In the genomic region with DNA sequence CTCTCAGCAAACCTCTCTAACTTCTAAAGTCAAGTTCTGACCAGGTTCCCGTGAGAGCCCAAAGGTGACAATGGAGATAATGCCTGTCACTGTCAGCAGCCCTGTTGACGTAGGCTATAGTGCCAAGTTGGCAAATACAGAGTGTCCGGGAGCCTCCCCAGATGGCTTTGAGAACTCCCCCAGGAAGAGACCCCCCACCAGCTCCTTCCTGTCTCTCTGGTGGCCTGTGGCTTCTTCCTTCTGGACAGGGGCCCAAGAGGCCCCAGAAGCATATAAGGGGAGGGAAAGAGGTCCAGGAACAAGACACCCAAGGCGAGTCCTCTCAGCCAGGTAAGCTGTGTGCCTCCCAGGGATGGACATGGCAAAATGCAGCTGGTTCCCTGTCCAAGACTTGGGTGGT, we compare ENCODE assay signal across 26 mouse cellular contexts. TPM values are rescaled to one million over a fixed set of nuclear protein-coding genes. Genes with fewer than 3 reads are reported as not detected.
"Had no signal": no experiment of that assay in that cellular context is flagged by ENCODE, and none has a peak within 500 bp of the region (broad histone marks: within the 10 kb centered on the region; RNA-seq: fewer than 3 reads in every experiment).

TSS of gene Dcpp3 (plus strand) at position 301 of the 400 bp plus-strand sequence.

RNA-seq across cellular contexts. Expression of gene Dcpp3, which starts in this region (rescaled TPM):
- polyA plus RNA-seq: limb, embryonic 10.5 days; limb, embryonic 11.5 days; limb, embryonic 12.5 days; limb, embryonic 13.5 days; limb, embryonic 14.5 days; liver, adult 2 months; liver, embryonic 11.5 days; liver, embryonic 12.5 days; liver, embryonic 13.5 days; liver, embryonic 14.5 days; liver, embryonic 15.5 days; liver, embryonic 16.5 days; liver, postnatal 0 days; lung, adult 2 months; macrophage; midbrain, embryonic 10.5 days; midbrain, embryonic 11.5 days; midbrain, embryonic 12.5 days; midbrain, embryonic 13.5 days; midbrain, embryonic 14.5 days; midbrain, embryonic 15.5 days; midbrain, embryonic 16.5 days; midbrain, postnatal 0 days; myocyte; neural tube, embryonic 11.5 days; neural tube, embryonic 12.5 days had no signal
